In the genomic region with DNA sequence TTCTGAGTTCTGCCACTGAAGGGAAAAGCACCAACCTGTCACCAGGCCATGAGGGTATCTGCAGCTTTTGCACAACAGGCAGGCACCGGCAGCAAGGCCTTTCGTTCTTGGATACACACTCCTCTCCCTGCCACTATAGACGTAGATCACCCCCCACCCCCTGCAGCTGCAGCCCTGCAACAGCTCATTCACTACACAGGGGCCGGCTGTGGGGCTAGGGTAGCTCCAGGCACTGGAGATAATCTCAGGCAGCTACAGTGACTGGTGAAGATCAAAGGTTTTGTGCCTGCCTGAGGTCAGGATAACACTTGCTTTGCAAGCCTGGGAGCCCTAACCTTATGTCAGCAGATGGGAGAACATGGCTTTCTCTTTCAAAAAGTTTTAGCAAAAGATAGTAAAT, we compare ENCODE assay signal across 13 mouse cellular contexts.
DNase-seq lines count a peak whose midpoint lies in the region; ATAC-seq and TF ChIP-seq lines count a peak whose summit lies in the region.
"Had no signal": no experiment of that assay in that cellular context is flagged by ENCODE, and none has a peak within 500 bp of the region (broad histone marks: within the 10 kb centered on the region; RNA-seq: fewer than 3 reads in every experiment).

No protein-coding gene starts in this region.

- no peak for TF ChIP-seq CTCF in hindbrain, postnatal 0 days (IDR thresholded peaks at IDR 0.05; ENCODE audit: low read depth)
- TF ChIP-seq CTCF in brain, embryonic 14.5 days (IDR thresholded peaks at IDR 0.05; ENCODE audit: borderline replicate concordance, extremely low read depth, insufficient read depth, insufficient read length): no peak

- H3K9me3 ChIP-seq in hindbrain, embryonic 10.5 days: no peaks in the 10 kb centered on the region
- H3K9me3 ChIP-seq in hindbrain, postnatal 0 days (ENCODE audit: low read length): no peaks in the 10 kb centered on the region

- H3K4me2 ChIP-seq in hindbrain, postnatal 0 days (ENCODE audit: low read depth, low read length): no peak overlapping the region

- H3K36me3 ChIP-seq in hindbrain, embryonic 10.5 days: no peaks in the 10 kb centered on the region
- no peaks in the 10 kb centered on the region for H3K36me3 ChIP-seq in hindbrain, postnatal 0 days (ENCODE audit: insufficient read depth, low read length)

- H3K27me3 ChIP-seq in hindbrain, embryonic 10.5 days (ENCODE audit: insufficient read depth, poor library complexity, severe bottlenecking): no peaks in the 10 kb centered on the region
- H3K27me3 ChIP-seq in hindbrain, postnatal 0 days (ENCODE audit: insufficient read depth, low read length): no peaks in the 10 kb centered on the region
- H3K27me3 ChIP-seq: CH12.LX had no signal

- peak; percentile 35 for DNase-seq in hindbrain, embryonic 10.5 days (ENCODE audit: low spot score)
- no peak for DNase-seq in hindbrain, postnatal 0 days (ENCODE audit: low spot score)
- peak; percentile 58 for DNase-seq in brain, embryonic 14.5 days (ENCODE audit: low read depth)
- DNase-seq in embryo, embryonic 10.5 days (ENCODE audit: low spot score): peak; percentile 64
- DNase-seq in mesoderm, embryonic 11.5 days (ENCODE audit: low read depth, low spot score): peak; percentile 36
- DNase-seq in layer of hippocampus, adult 18-20 months (ENCODE audit: low spot score in 2 of 2): no peak
- DNase-seq in gastrocnemius, postnatal 25 days: no peak
- DNase-seq: adrenal gland, adult 8-10 months; kidney, adult 11 months; lung, postnatal 10 days had no signal

- H3K4me3 ChIP-seq in hindbrain, embryonic 10.5 days: no peak overlapping the region
- no peak overlapping the region for H3K4me3 ChIP-seq in hindbrain, postnatal 0 days (ENCODE audit: low read length)

- no peak for TF ChIP-seq POLR2A in brain, embryonic 14.5 days (IDR thresholded peaks at IDR 0.05; ENCODE audit: borderline replicate concordance, extremely low read depth, insufficient read depth, insufficient read length, poor library complexity, severe bottlenecking)

- peak overlapping the region; percentile 60; the same call in 1 of the 2 replicates for H3K27ac ChIP-seq in hindbrain, embryonic 10.5 days
- H3K27ac ChIP-seq in hindbrain, postnatal 0 days: no peak overlapping the region
- H3K27ac ChIP-seq: stomach, postnatal 0 days had no signal

- ATAC-seq in hindbrain, postnatal 0 days: no peak
- ATAC-seq: forebrain, embryonic 16.5 days had no signal

- peaks cover 10% of the 10 kb centered on the region for H3K4me1 ChIP-seq in hindbrain, embryonic 10.5 days (replicated peaks)
- H3K4me1 ChIP-seq in hindbrain, postnatal 0 days (ENCODE audit: insufficient read depth, low read length): no peaks in the 10 kb centered on the region

- WGBS in hindbrain, embryonic 10.5 days: 2% methylated on average over 4 of the region's 4 CpGs
- 15% methylated on average over 4 of the region's 4 CpGs for WGBS in hindbrain, postnatal 0 days

- no peak overlapping the region for H3K9ac ChIP-seq in hindbrain, postnatal 0 days (replicated peaks; ENCODE audit: low read length)

Comparison
In these comparisons a context has a peak if more than half of its experiments do, and no peak if none do; other contexts are left out.
1. DNase-seq: peak in hindbrain, embryonic 10.5 days (single experiment), brain, embryonic 14.5 days (single experiment), embryo, embryonic 10.5 days (single experiment) and mesoderm, embryonic 11.5 days (single experiment); none in hindbrain, postnatal 0 days (single experiment), layer of hippocampus, adult 18-20 months (0 of 2) and gastrocnemius, postnatal 25 days (single experiment).